Mouse (Mus musculus) midbrain, embryonic 16.5 days (tissue): ENCODE measurements around the gene Gm11027. TPM values are rescaled to one million over a fixed set of nuclear protein-coding genes. Genes with fewer than 3 reads are reported as not detected.

Source experiments
- ATAC-seq: fragments of 200-750 bp; cut with Nextera tagmentation; 2 replicates; pipeline ENCODE4 v1.8.0; 2017; ENCODE audit warnings: moderate TSS enrichment
- H3K27ac ChIP-seq: fragments of 300-500 bp; sonication (generic); 2 replicates; pipeline ENCODE4 v1.5.1; 2014; ENCODE audit warnings: mild to moderate bottlenecking, low read length, mixed read lengths
- H3K27me3 ChIP-seq: fragments of 300-500 bp; sonication (generic); 2 replicates; pipeline ENCODE4 v1.6.1; 2014; ENCODE audit warnings: low read depth, low read length, mixed read lengths; ENCODE audit not compliant: control insufficient read depth, insufficient read depth
- H3K36me3 ChIP-seq: fragments of 300-500 bp; sonication (generic); 2 replicates; pipeline ENCODE4 v1.6.1; 2014; ENCODE audit warnings: mild to moderate bottlenecking, low read length, moderate library complexity, mixed read lengths; ENCODE audit not compliant: control insufficient read depth, insufficient read depth
- H3K4me1 ChIP-seq: fragments of 300-500 bp; sonication (generic); 2 replicates; pipeline ENCODE4 v1.6.1; 2014; ENCODE audit warnings: mild to moderate bottlenecking, low read length, mixed read lengths; ENCODE audit not compliant: control insufficient read depth, insufficient read depth
- H3K4me2 ChIP-seq: fragments of 300-500 bp; sonication (generic); 2 replicates; pipeline ENCODE4 v1.6.1; 2014; ENCODE audit warnings: mild to moderate bottlenecking, low read length, mixed read lengths
- H3K4me3 ChIP-seq: fragments of 300-500 bp; sonication (generic); 2 replicates; pipeline ENCODE4 v1.5.1; 2014; ENCODE audit warnings: low read depth, mild to moderate bottlenecking, low read length, moderate library complexity, mixed read lengths
- H3K9ac ChIP-seq: fragments of 300-500 bp; sonication (generic); 2 replicates; pipeline ENCODE4 v1.6.1; 2014; ENCODE audit warnings: low read depth, low read length, mixed read lengths
- H3K9me3 ChIP-seq: fragments of 300-500 bp; sonication (generic); replicated peaks from 2 replicates; pipeline ENCODE4 v1.6.1; 2014; ENCODE audit warnings: mild to moderate bottlenecking, low read length, mixed read lengths; ENCODE audit not compliant: control insufficient read depth, poor library complexity, severe bottlenecking
- WGBS: fragments of 180-500 bp; shearing (Covaris S2); extraction: QIAGEN DNeasy Blood & Tissue Kit; methylation state at CpG from one replicate; pipeline ENCODE4 v1.1.7; 2014; 5-methylcytosine and 5-hydroxymethylcytosine counted together
- polyA plus RNA-seq: library from polyadenylated mRNA; unstranded; fragments of >200 nt; fragmentation: Nextera tagmentation; extraction: Ambion mirVana; gene quantifications from 2 replicates; pipeline ENCODE4 v1.2.1, GENCODE M21; 2015

Gene Gm11027
- polyA plus RNA-seq, 1 experiment from 2014 or later = not detected

DNA sequence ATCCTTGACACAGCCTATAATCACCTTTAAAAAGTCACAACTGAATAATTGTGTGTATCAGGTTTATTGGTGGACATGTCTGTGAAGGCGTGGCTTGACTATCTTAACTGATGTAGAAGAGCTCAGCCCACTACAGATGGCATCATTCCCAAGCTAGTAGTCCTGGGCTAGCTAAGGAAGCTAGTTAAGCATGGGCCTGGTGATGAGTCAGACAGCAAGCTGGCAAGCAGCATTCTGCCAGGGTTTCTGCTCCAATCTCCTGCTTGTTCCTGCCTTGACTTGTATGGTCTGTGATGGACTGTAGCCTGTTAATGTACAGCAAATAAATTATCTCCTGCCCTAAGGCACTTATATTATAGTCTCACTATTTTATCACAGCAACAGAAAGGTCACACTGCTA is 30.6 kb upstream of the Gm11027 start:
- no peaks in the 10 kb centered on the region for H3K9me3 ChIP-seq
- no peak for ATAC-seq
- 91% methylated on average over 1 of the region's 1 CpGs for WGBS
- H3K36me3 ChIP-seq = peaks cover 22% of the 10 kb centered on the region
- no peak overlapping the region for H3K4me2 ChIP-seq
- no peak overlapping the region for H3K27ac ChIP-seq
- H3K4me3 ChIP-seq = no peak overlapping the region
- no peak overlapping the region for H3K9ac ChIP-seq
- H3K27me3 ChIP-seq = no peaks in the 10 kb centered on the region
- no peaks in the 10 kb centered on the region for H3K4me1 ChIP-seq

DNA sequence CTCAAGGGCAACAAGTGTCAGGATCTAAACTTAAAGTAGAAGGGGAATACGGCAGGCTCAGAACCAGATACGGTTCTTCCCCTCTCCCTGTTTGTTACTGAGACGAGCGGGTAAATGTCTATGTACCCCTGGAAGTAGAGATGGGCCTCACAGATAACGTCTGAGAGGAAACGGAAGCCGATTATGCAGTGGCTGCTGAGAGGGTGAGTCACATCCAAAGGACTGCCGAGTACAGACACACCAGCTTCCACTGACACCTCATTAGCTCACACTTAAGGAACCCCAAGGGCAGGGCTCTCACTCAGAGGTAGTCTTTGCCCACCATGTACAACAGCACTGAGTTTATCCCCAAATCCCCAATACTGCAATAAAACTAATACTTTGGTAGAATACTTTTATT is 20.5 kb upstream of the Gm11027 start:
- no peak overlapping the region for H3K9ac ChIP-seq
- ATAC-seq = no peak
- no peaks in the 10 kb centered on the region for H3K27me3 ChIP-seq
- H3K4me1 ChIP-seq = no peaks in the 10 kb centered on the region
- no peak overlapping the region for H3K4me2 ChIP-seq
- H3K36me3 ChIP-seq = 0 out of 2 replicates have a peak, but pooled peaks cover 3% of the 10 kb centered on the region
- H3K4me3 ChIP-seq = no peak overlapping the region
- no peaks in the 10 kb centered on the region for H3K9me3 ChIP-seq
- H3K27ac ChIP-seq = no peak overlapping the region
- WGBS = 91% methylated on average over 8 of the region's 8 CpGs

DNA sequence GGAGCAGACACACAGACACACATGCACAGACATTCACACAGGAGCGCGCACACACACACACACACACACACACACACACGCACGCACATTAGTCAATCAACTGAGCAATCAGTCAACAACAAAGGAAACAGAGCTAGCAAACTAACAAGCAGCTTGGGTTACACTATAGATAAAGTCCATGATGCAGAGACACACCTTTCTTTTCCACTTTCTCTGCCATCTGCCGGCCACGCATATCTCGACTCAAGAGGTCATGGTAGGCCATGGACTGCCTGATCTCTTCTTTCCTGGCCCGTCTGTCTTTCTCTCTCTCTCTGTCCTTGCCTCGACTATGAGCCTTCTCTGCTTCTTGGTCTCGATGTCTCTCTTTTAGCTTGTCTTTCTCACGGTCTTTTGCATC is 19.6 kb upstream of the Gm11027 start:
- Histone ChIP-seq H3K27ac (no peak overlapping the region), H3K9me3 (no peaks in the 10 kb centered on the region), H3K4me2 (no peak overlapping the region), H3K36me3 (0 out of 2 replicates have a peak, but pooled peaks cover 3% of the 10 kb centered on the region), H3K27me3 (no peaks in the 10 kb centered on the region), H3K4me3 (no peak overlapping the region), H3K4me1 (0 out of 2 replicates have a peak, but pooled peaks cover 2% of the 10 kb centered on the region), H3K9ac (no peak overlapping the region)
- 94% methylated on average over 11 of the region's 11 CpGs for WGBS
- no peak for ATAC-seq

DNA sequence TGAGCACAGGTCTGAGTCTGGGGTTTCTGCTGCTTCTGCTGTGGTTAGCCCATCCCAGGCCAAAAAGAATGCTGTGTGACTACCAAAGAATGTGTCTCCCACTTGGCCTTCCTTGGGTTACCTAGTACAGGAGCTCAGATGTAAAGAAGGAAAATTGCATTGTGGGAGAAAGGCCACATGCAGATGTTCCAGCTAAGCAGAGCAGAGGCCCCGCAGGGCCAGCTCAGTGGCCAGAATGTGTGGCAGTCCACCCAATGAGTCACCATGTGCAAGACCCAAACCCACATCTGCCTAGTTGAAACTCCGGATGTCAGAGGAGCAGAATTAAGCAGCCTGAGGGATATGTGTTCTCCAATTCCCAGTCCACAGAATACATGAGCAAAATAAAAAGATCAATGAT is 16.9 kb upstream of the Gm11027 start:
- Histone ChIP-seq H3K4me2 (no peak overlapping the region), H3K27ac (no peak overlapping the region), H3K9me3 (no peaks in the 10 kb centered on the region), H3K9ac (no peak overlapping the region), H3K27me3 (no peaks in the 10 kb centered on the region), H3K36me3 (0 out of 2 replicates have a peak, but pooled peaks cover 3% of the 10 kb centered on the region), H3K4me3 (no peak overlapping the region), H3K4me1 (0 out of 2 replicates have a peak, but pooled peaks cover 2% of the 10 kb centered on the region)
- WGBS = 92% methylated on average over 2 of the region's 2 CpGs
- ATAC-seq = no peak

DNA sequence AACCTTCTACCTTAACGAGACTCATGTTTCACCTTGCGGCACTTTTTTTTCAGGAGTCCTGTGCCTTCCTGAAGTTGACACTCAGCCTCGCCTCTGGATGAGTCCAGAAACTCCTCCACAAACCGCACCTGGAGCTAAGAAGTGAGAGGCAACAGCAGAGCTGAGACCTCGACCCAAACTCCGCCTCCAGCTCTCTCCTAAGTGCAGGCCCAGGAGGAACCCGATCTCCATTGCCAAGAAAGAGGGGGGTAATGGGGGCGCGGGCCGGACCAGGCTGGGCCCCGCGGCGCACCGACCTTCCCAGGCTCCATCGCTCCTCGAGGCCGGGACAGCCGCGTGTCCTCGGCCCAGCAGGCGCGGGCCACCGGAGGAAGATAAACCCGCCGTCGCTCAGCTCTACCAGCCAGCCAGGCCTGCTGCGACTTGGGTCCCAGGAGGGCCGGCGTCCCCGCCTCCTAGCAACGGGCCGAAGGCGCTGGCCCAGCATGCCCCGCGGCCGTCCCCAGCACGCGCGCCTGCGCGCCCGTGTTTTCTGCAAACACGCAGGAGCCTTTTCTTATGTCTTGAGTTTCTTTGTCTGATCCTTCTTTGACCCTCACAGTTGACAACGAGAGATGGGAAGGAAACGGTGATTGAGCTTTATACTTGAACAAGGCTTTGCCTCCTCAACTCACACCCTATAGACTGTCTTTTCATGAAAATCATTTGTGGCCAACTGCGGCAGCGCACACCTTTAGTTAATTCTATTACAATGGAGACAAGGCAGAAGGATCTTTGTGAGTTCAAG is 12.4 kb upstream of the Gm11027 start, which contains the start of gene Wdr60:
Wdr60 (minus strand) TSS at position 468 of the 787 bp plus-strand sequence.
- Histone ChIP-seq H3K4me1 (peaks cover 5% of the 10 kb centered on the region; the same call in 1 of the 2 replicates), H3K4me2 (peak within 1 kb of the TSS; percentile 86), H3K4me3 (peak within 1 kb of the TSS; percentile 71), H3K27me3 (no peaks in the 10 kb centered on the region), H3K36me3 (no peaks in the 10 kb centered on the region), H3K27ac (peak within 1 kb of the TSS; percentile 70), H3K9ac (peak within 1 kb of the TSS; percentile 77), H3K9me3 (no peaks in the 10 kb centered on the region)
- peak; percentile 98 for ATAC-seq
- 3% methylated on average over 47 of the region's 47 CpGs for WGBS

DNA sequence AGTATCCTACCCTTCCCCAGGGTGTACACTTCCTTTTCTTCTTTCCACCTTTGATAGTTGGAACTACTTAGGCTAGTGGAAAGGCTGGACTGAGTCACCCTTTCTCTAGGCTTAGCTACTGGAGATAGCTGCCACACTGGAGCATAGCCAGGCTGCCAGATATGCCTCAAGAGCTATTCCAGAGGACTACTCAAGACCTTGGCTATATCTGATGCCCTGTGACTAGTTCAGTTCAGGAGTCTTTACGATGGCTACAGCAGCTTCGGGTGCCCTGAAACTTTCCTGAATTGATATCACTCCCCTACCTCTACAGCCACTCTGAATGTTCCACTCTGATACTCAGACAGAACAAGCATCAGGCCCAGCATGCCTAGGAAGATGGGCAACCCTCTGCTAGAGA is 10.4 kb upstream of the Gm11027 start:
- H3K27ac ChIP-seq = no peak overlapping the region
- 96% methylated on average over 2 of the region's 2 CpGs for WGBS
- no peak for ATAC-seq
- H3K4me3 ChIP-seq = no peak overlapping the region
- no peak overlapping the region for H3K9ac ChIP-seq
- H3K36me3 ChIP-seq = no peaks in the 10 kb centered on the region
- no peaks in the 10 kb centered on the region for H3K27me3 ChIP-seq
- no peaks in the 10 kb centered on the region for H3K9me3 ChIP-seq
- H3K4me1 ChIP-seq = peaks cover 5% of the 10 kb centered on the region; the same call in 1 of the 2 replicates
- no peak overlapping the region for H3K4me2 ChIP-seq

DNA sequence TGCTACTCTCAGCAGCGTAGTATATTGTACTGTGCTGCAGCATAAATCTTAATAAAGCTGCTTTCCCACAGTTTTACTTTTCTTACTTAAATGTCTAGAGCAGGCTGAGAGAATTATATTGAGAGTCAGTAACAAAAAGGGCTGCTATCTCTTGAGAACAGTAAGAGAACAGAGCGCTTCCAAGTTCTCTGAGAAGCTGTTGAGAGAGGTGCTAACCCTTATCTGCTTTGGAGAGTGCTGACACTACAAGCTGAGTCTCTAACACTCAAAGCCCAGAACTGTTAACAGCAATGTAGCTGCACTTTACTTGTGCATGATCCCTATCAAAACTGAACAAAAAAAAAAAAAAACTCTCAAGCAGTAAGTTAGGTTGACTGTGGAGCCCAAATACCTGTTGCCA is 9.9 kb upstream of the Gm11027 start:
- no peak overlapping the region for H3K27ac ChIP-seq
- no peak overlapping the region for H3K4me2 ChIP-seq
- no peak overlapping the region for H3K9ac ChIP-seq
- no peak overlapping the region for H3K4me3 ChIP-seq
- H3K4me1 ChIP-seq = peaks cover 4% of the 10 kb centered on the region; the same call in 1 of the 2 replicates
- WGBS = 88% methylated on average over 2 of the region's 2 CpGs
- no peaks in the 10 kb centered on the region for H3K27me3 ChIP-seq
- no peak for ATAC-seq
- no peaks in the 10 kb centered on the region for H3K36me3 ChIP-seq
- no peaks in the 10 kb centered on the region for H3K9me3 ChIP-seq

DNA sequence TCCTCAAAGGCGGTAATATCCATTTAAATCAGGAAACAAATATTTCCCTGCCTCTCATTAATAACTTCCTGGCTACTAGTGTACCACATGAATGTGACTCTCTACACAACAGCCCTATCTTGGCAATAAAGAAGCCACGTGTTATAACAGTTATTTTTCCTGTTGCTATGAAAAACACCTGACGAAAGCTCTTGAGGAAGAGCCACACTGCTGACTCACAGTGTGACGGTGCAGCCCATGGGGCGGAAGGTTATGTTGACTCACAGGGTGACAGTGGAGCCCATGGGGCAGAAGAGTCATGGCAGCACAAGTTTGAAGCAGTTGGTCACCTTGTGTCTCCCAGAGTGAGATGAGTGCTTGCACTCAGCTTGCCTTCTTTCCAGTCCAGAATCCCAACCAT is 5.7 kb upstream of the Gm11027 start:
- no peak overlapping the region for H3K4me2 ChIP-seq
- H3K27me3 ChIP-seq = no peaks in the 10 kb centered on the region
- H3K4me3 ChIP-seq = no peak overlapping the region
- ATAC-seq = no peak
- no peaks in the 10 kb centered on the region for H3K36me3 ChIP-seq
- no peaks in the 10 kb centered on the region for H3K9me3 ChIP-seq
- no peaks in the 10 kb centered on the region for H3K4me1 ChIP-seq
- H3K27ac ChIP-seq = no peak overlapping the region
- H3K9ac ChIP-seq = no peak overlapping the region
- 86% methylated on average over 5 of the region's 5 CpGs for WGBS

DNA sequence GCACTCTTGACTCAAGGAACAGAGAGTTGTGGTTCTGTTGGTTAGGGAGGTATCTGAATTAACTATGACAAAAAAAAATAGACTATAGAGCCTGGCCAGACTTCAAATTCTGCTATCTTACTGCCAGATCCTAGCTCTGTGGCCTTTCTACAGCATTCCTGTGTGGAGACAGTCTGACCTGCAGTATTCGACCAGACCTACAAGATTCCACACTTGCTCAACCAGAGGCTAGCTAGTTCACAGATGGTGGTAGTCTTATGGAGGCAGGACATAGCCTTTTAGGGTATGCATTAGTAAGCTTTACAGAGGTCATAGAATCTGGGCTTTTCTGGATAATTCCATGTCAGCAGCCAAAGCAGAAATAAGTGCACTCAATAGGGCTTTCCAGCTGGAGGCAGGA is 4.6 kb upstream of the Gm11027 start:
- Histone ChIP-seq H3K9ac (no peak overlapping the region), H3K36me3 (no peaks in the 10 kb centered on the region), H3K27me3 (no peaks in the 10 kb centered on the region), H3K4me3 (no peak overlapping the region), H3K27ac (no peak overlapping the region), H3K9me3 (no peaks in the 10 kb centered on the region), H3K4me2 (no peak overlapping the region), H3K4me1 (no peaks in the 10 kb centered on the region)
- ATAC-seq = no peak
- 100% methylated on average over 1 of the region's 1 CpGs for WGBS
